Mouse (Mus musculus) right cerebral cortex, postnatal 4 days (tissue): Measurements from ENCODE around the gene Smim20.

Experiments
- DNase-seq: peaks from one replicate; pipeline ENCODE4 v3.0.0-alpha.2; 2022

Smim20 gene

GRCm38 (mm10) chr5:53268095-53268692 is 1.3 kb downstream of the Smim20 start:
- DNase-seq = no peak

DNA sequence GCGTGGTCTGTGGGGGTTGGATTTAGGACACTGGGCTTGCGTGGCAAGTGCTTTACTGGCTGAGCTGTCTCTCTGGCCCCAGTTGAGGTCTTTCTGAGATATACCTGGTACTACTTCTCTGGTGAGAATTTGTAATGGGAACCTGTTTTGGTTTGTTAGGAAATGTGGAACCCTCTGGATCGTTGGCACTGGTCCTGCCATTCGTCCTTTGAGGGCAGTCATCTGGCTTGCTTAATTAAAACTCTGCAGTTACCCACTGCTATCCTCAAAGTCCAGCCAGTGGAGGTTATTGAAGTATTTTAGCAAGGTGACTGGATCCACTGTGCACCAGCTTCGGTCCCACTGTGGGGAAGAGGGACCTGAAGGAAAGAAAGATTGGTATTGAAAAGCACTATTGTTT is 2.9 kb downstream of the Smim20 start:
- DNase-seq = no peak

GRCm38 (mm10) chr5:53270947-53271711 is 4.2 kb downstream of the Smim20 start:
- DNase-seq = no peak

- DNase-seq = no peak
Observed at GRCm38 (mm10) chr5:53272626-53273025, 5.7 kb downstream of the Smim20 start.

GRCm38 (mm10) chr5:53273699-53274430 is 7.0 kb downstream of the Smim20 start:
- no peak for DNase-seq

- peak; percentile 75 for DNase-seq
Observed at GRCm38 (mm10) chr5:53274811-53275355, 8.0 kb downstream of the Smim20 start.

GRCm38 (mm10) chr5:53275376-53275775 is 8.5 kb downstream of the Smim20 start:
- peak; percentile 47 for DNase-seq

DNA sequence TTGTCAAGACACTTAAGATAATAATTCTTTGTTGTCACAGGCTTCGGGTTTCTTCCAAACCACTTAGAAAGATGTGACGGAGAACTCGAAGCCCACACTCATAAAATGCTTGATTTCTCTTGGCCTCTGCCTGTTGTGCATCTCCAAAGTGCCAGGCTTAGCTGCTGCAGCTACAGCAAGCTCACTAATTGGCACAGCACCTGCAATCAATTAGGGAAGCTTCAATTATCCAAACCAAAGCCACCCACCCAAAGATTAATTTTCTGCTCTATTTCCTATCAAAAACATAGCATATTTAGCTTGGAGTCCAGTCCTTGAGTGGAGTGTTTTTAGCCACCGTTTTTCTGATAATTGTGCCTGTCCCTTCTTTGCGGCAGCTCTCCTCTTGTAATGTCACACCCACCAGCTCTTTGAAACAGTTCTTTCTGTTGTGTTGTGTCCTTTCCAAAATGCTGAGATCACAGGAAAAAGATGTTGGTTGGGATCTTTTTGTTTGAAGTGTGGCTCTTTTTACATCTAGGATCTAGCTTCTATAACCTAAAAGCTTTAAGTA is 9.7 kb downstream of the Smim20 start:
- no peak for DNase-seq

DNA sequence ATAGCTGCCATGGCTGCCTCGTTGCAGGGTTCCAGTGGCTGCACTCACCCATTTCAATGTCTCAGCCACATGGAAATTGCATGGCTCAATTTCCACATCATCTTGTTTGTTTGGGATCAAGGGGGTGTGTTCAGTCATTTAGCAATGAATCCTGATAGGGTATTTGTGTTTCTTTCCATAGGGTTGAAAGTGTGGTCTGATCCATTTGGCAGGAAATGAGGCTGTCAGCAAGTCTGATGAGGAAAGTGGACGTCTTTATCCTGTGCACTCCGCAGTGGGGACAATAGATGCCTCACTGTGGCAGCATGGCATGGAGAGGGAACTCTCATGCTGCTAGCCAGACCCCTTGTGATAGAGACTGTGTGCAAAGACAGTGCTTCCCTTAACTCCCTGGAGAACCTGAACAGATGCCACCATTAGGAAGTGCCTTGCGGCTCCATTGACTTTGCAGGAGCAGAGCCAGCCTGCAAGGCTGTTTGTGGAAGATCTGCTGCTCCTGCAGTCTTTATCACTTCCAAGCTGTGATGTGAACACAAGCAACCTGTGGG is 10.9 kb downstream of the Smim20 start:
- DNase-seq = no peak

DNA sequence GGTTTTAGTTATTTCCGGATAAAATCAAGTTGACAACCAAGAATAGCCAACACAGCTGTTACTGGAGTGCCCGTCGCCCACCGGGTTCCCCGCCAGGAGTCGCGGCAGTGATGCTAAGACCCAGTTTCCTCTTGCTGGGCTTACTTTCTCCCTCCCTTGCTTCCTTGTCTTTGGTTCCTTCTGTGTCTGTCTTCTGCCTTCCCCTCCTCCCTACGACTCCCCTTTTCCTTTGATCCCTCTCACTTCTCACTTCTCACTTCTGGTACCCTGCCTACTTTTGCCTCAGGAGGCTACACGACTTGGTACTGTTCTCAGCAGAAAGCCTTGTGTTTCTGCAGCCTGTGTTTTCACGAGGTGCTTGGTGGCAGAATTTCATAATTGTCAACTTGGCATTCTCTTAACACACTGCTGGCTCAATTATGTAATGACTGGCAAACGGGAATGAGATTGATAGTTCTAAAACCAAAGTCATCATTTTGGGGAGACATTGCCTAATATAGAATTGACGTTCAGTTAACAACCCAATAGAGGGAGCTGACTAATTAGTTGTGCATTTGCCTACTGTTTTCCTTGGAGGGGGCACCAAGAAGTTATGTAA is 12.4 kb downstream of the Smim20 start:
- DNase-seq = no peak

GRCm38 (mm10) chr5:53282487-53282886 is 15.6 kb downstream of the Smim20 start:
- DNase-seq = no peak

DNA sequence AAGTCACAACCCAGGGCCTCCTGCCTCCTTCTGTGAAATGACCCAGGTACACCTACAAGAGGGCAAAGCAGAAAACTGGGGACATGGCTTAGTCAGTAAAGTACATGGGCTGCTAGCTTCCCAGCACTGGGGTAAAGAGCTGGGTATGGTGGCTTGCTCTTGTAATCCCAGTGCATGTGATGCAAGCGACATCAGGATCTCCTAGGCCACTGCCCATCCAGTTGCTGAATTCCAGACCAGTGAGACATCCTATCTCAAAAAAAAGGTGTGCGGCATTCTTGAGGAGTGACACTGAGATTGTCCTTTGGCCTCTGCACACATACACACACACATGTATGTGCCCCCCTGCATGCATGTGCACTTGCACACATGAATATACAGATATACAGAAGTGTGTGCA is 19.5 kb downstream of the Smim20 start:
- DNase-seq = no peak

DNA sequence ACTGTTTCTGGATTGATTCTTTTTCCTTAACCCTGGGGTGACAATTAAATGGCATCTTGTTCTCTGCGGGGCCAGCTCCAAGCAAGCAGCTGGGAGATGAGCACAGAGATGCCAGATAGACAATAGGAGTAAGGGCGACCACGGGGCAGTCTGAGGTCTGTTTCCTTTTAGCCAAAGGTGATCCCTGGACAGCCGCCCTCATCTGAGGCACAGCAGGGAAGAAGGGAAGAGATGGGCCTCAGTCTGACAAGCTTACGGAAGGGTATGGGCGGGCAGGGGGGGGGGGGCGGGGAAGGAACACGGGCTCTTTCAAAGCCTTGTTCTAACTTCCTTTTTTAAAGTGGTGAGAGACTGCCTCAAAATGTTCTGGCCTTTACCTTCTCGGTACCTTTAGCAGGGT is 22.6 kb downstream of the Smim20 start:
- DNase-seq = no peak

- peak; percentile 31 for DNase-seq
Observed at GRCm38 (mm10) chr5:53294627-53295026, 27.7 kb downstream of the Smim20 start.

DNA sequence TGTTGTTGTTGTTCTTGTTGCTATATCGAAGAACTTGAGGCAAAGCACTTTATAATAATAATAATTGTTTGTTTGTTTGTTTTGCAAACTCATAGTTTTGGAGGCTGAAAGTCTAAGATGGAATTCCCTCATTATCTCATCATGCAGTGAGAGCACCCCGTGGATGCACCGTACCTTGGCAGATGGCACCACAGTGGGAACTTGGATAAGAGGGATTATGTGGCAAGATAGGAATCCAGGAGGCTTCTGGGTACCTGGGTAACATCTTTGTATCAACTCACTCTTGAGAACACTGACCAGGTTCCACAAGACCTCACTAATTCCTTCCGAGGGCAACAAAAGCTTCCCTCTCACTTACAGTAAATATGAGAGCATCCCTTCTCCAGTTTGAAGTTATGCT is 30.1 kb downstream of the Smim20 start:
- DNase-seq = no peak

GRCm38 (mm10) chr5:53301496-53301895 is 34.6 kb downstream of the Smim20 start:
- no peak for DNase-seq

GRCm38 (mm10) chr5:53302895-53303670 is 36.2 kb downstream of the Smim20 start:
- DNase-seq = no peak

DNA sequence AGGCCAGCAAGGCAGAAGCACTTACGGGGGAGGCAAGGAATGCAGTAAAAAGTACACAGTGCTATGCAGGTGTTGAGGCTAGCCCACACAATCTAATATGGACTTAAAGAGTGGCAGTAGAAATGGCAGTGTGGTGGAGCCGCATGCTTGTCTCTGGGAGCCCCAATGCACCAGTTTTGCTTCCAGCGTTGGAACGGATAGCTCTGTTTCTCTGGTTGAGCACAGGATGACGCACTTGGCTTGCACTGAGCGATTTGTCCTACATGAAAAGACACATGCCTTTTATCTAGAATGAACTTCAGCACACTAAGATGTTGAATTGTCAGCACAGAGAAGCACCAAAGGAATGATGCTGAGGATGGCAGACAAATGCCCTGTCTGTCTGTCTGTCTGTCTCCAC is 37.1 kb downstream of the Smim20 start:
- no peak for DNase-seq

DNA sequence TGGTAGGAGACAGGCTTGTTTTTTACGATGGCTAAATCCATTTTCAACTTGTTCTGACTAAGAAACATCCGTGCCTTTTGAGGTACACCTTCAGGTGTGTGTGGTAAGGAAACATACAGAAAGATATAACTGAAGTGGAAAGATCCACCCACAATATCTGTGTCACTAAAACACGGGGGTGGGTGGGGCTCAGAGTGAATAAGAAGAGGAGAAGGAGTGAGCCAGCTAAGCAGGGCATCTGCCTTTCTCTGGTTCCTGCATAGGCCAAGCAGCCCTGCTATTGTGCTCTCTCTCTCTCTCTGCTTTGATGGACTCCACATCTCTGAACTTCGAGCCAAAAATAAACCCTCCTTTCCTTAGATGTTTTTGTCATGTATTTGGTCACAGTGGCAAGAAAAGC is 38.1 kb downstream of the Smim20 start:
- no peak for DNase-seq

DNA sequence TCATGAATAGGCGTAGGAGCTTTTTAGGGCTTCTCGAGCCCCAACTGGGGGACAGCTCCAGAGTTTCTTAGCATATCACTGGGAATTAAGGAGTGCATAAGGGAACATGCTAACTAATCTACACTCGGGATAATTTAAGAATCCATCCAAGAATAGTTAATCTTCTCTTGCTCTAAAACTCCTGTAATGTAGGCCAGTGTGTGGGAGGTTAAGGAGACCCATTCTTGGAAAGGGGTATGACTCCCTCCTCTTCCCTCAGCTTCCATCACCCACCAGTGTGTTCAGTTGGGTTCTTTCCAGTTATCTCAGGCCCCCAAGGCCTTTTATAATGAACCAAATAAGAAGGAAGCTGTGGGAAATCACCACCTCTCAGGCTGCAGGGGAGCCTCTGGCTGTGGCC is 40.0 kb downstream of the Smim20 start:
- no peak for DNase-seq

GRCm38 (mm10) chr5:53307437-53307836 is 40.6 kb downstream of the Smim20 start:
- DNase-seq = no peak
